In the genomic region with DNA sequence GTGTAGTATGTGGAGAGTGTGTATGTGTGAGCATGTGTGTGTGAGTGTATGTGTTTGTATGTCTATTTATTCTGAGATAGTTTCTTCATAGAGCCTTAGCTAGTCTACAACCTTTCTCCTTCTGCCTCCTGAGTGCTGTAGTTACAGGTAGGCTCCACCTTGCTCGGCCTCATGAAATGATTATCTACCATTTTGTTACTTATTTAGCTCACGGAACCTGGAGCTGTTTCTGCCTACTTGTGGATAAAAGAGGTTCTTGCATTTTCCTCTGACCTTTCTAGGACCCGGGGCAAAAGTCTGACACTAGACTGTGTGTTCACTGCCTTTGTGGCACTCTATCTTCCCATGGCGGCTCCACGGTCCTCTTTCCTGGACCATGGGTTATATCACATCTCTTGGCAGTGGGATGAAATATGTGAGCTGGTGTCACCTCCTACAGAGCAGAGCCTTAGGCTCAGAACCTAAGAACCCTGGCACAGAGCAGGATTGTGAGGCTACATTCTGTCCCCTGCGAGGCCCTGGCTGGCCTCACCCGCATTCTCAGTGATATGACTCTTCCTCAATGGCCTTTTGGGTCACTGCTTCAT, we compare ENCODE assay signal across 8 mouse cellular contexts. TPM values are rescaled to one million over a fixed set of nuclear protein-coding genes. Genes with fewer than 3 reads are reported as not detected.
DNase-seq lines count a peak whose midpoint lies in the region; ATAC-seq and TF ChIP-seq lines count a peak whose summit lies in the region.

A gene (plus strand): TSS at position 537 of the 587 bp plus-strand sequence.

- intact Hi-C loops in left cerebral cortex, postnatal 36 days (cut with DNase I), result no loop called here

- no peak within 1 kb of the TSS for H3K4me2 ChIP-seq in embryonic facial prominence, embryonic 11.5 days (ENCODE audit: low read depth, low read length)
- H3K4me2 ChIP-seq in heart, embryonic 15.5 days, result no peak within 1 kb of the TSS
- no peak within 1 kb of the TSS for H3K4me2 ChIP-seq in neural tube, embryonic 12.5 days (replicated peaks)

- 91% methylated on average over 7 of the region's 7 CpGs for WGBS in lung, adult 2 months
- WGBS in embryonic facial prominence, embryonic 11.5 days, result 87% methylated on average over 7 of the region's 7 CpGs
- 86% methylated on average over 7 of the region's 7 CpGs for WGBS in heart, embryonic 15.5 days
- 85% methylated on average over 7 of the region's 7 CpGs for WGBS in neural tube, embryonic 12.5 days

- peaks cover 4% of the 10 kb centered on the region; the same call in 1 of the 2 replicates for H3K4me1 ChIP-seq in lung, adult 2 months (ENCODE audit: control insufficient read depth, insufficient read depth, low read length)
- no peaks in the 10 kb centered on the region for H3K4me1 ChIP-seq in embryonic facial prominence, embryonic 11.5 days (ENCODE audit: control insufficient read depth, insufficient read depth, low read length)
- H3K4me1 ChIP-seq in heart, embryonic 15.5 days (replicated peaks), result peaks cover 15% of the 10 kb centered on the region
- H3K4me1 ChIP-seq in neural tube, embryonic 12.5 days, result no peaks in the 10 kb centered on the region

- no peaks in the 10 kb centered on the region for H3K36me3 ChIP-seq in embryonic facial prominence, embryonic 11.5 days (replicated peaks; ENCODE audit: control insufficient read depth, insufficient read depth, low read depth, low read length)
- no peaks in the 10 kb centered on the region for H3K36me3 ChIP-seq in heart, embryonic 15.5 days
- H3K36me3 ChIP-seq in neural tube, embryonic 12.5 days, result no peaks in the 10 kb centered on the region

- no peak within 1 kb of the TSS for H3K9ac ChIP-seq in embryonic facial prominence, embryonic 11.5 days (replicated peaks; ENCODE audit: low read length)
- H3K9ac ChIP-seq in heart, embryonic 15.5 days, result no peak within 1 kb of the TSS
- H3K9ac ChIP-seq in neural tube, embryonic 12.5 days, result no peak within 1 kb of the TSS

- H3K27me3 ChIP-seq in embryonic facial prominence, embryonic 11.5 days (ENCODE audit: control insufficient read depth, insufficient read depth, low read length), result no peaks in the 10 kb centered on the region
- no peaks in the 10 kb centered on the region for H3K27me3 ChIP-seq in heart, embryonic 15.5 days
- H3K27me3 ChIP-seq in neural tube, embryonic 12.5 days (replicated peaks), result no peaks in the 10 kb centered on the region

- H3K27ac ChIP-seq in embryonic facial prominence, embryonic 11.5 days (replicated peaks; ENCODE audit: low read depth, low read length), result no peak within 1 kb of the TSS
- no peak within 1 kb of the TSS for H3K27ac ChIP-seq in heart, embryonic 15.5 days
- no peak within 1 kb of the TSS for H3K27ac ChIP-seq in neural tube, embryonic 12.5 days

- no peak for TF ChIP-seq CTCF in lung, adult 2 months (IDR thresholded peaks at IDR 0.05; ENCODE audit: insufficient read depth, low read length)

- no peak for TF ChIP-seq POLR2A in lung, adult 2 months (IDR thresholded peaks at IDR 0.05; ENCODE audit: borderline replicate concordance, extremely low read depth, low read depth, low read length)

- ATAC-seq in embryonic facial prominence, embryonic 11.5 days (replicated peaks; ENCODE audit: insufficient number of reproducible peaks, low FRiP score, low TSS enrichment, low read depth), result no peak
- no peak for ATAC-seq in heart, embryonic 15.5 days (replicated peaks; ENCODE audit: insufficient number of reproducible peaks, insufficient read depth, low FRiP score, low read depth)
- ATAC-seq in neural tube, embryonic 12.5 days (ENCODE audit: low FRiP score, low read depth), result no peak
- ATAC-seq in cerebellum, adult (ENCODE audit: insufficient number of reproducible peaks, low FRiP score, low TSS enrichment), result no peak

- no peak for DNase-seq in lung, adult 2 months
- no peak for DNase-seq in lung, postnatal 4 days
- no peak for DNase-seq in embryonic facial prominence, embryonic 11.5 days (ENCODE audit: low spot score)
- no peak for DNase-seq in left cerebral cortex, postnatal 36 days (ENCODE audit: low spot score in 2 of 2)
- no peak for DNase-seq in kidney, postnatal 14 days

- H3K9me3 ChIP-seq in embryonic facial prominence, embryonic 11.5 days (replicated peaks; ENCODE audit: control insufficient read depth, low read length), result no peaks in the 10 kb centered on the region
- H3K9me3 ChIP-seq in heart, embryonic 15.5 days (replicated peaks), result no peaks in the 10 kb centered on the region
- H3K9me3 ChIP-seq in neural tube, embryonic 12.5 days, result no peaks in the 10 kb centered on the region

- H3K4me3 ChIP-seq in lung, adult 2 months (replicated peaks; ENCODE audit: extremely low read depth, low read depth, low read length), result no peak within 1 kb of the TSS
- no peak within 1 kb of the TSS for H3K4me3 ChIP-seq in embryonic facial prominence, embryonic 11.5 days (ENCODE audit: low read depth, low read length)
- H3K4me3 ChIP-seq in heart, embryonic 15.5 days, result no peak within 1 kb of the TSS
- no peak within 1 kb of the TSS for H3K4me3 ChIP-seq in neural tube, embryonic 12.5 days

RNA-seq across cellular contexts. Expression of the gene that starts here (rescaled TPM):
- 164 and 182 TPM in 2 replicates for polyA plus RNA-seq in lung, adult 2 months (2012; rRNA removed)
- 116 and 118 TPM in 2 replicates for polyA plus RNA-seq in embryonic facial prominence, embryonic 11.5 days (2014; fragmentation: Nextera tagmentation; extraction: Ambion mirVana)
- 153 and 183 TPM in 2 replicates for polyA plus RNA-seq in heart, embryonic 15.5 days (2015; fragmentation: Nextera tagmentation; extraction: Ambion mirVana)
- 10 to 100 TPM; 68.4 to 79.1 TPM for total RNA-seq in left cerebral cortex, postnatal 36 days (2021)
- polyA plus RNA-seq in neural tube, embryonic 12.5 days (2016; fragmentation: Nextera tagmentation; extraction: Ambion mirVana), result 147 and 148 TPM in 2 replicates
